Mouse (Mus musculus): ENCODE data around the gene Pex19.

The Pex19 gene

DNA sequence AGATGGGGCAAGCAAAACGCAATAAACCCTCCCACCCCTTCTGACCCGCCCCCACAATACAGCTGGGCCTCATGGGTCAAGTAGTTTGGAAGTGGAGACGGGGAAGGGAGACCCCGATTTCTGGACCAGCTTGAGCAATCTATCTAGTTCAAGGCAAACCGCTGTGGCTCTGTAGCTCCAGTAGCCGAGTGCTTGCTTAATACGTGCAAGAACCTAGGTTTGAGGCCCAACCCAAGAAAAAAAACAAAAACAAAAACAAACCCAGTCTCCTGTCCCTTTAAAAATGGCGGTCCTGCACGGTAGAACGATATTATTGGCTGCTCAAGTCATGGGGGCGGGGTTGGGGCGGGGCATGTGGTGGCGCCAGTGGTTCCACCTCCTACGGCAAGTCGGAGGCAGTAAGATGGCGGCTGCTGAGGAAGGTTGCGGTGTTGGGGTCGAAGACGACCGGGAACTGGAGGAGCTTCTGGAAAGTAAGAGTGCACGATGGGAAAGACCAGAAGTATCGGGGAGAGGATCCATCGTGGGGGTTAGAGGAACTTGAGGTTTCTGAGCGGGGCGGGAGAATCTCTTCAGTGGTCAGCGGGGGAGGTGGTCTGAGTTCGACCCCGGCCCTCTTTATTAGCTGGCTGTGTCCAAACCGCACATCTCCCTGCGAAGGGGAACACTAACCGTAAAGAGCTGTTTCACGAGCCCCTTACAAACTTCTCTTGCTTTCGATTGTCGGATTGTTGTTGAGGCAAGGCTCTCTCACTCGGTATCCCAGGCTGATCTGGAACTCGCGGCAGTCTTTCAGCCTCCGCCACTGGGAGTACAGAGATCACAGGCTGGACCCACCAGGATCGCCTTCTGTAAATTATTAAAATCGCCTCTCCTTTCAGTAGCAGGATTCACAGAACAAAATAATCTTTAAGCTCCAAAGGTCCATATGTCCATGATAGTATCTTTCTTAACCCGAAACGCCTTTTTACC lies at the start of gene Pex19:
Pex19 (plus strand) TSS at position 380 of the 972 bp plus-strand sequence.
- peak; percentile 64 for DNase-seq (ENCODE audit: low spot score)

DNA sequence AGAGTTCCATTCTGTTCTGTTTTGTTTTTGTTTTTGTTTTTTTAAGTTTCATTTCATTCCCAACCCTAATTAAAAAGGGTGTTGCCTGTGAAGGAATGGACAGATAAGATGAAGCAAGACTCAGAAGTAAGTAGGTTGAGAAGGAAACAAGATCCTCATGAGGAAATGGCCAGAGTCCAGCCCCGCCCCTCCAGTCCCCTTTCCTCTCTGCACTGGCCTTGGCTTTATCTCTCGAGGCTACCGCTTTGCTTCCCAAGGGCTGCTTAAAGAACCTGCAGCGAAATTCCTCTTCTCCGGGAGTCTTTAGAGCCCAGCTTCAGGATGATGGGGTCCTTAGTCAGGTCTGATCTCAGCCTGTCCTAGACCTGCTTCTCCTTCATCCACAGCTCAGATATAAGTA lies 48.6 kb upstream of the Pex19 start:
- no peak for DNase-seq (ENCODE audit: low spot score)

DNA sequence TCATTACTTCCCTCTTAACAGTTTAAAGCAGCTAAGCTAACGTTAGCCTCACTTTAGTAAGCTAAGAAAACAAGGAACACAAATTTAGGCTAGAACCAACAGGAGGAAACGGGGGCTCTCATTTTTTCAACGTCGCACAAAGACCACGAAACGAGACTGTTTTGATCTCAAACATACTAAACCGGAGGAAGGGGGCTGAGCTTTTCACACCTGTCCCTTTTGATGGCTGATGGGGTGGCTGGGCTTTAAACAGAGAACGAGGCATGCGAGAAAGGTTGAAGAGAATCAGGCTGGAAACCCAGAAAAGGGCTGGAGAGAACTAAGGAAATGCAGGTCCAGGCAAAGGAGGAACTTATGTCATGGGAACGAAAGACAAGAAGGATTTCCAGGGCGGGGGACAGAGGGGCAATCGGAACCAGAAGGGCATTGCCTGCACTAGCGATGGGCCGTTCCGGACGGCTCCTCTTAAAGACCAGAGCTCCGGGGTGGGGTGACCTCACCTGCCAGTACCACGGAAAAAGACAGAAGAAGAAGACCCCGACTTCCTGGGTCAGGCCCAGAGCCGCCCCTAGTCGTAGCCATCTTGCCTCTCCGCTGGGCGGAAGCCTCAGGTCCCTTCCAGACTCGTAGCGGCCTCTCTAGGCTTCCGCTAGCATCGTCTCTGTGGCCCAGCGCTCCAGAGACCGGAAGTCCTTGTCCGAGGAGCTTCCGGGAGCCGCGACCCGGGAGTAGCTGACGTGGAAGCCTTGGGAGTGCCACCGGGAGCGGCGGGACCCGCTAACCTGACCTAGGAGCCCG lies 44.3 kb upstream of the Pex19 start, which contains the start of the genes Copa and Ncstn:
Copa (plus strand) TSS at position 429 of the 798 bp plus-strand sequence.
Ncstn (minus strand) TSS at position 695 of the 798 bp plus-strand sequence.
- DNase-seq (ENCODE audit: low spot score) = peak; percentile 81

DNA sequence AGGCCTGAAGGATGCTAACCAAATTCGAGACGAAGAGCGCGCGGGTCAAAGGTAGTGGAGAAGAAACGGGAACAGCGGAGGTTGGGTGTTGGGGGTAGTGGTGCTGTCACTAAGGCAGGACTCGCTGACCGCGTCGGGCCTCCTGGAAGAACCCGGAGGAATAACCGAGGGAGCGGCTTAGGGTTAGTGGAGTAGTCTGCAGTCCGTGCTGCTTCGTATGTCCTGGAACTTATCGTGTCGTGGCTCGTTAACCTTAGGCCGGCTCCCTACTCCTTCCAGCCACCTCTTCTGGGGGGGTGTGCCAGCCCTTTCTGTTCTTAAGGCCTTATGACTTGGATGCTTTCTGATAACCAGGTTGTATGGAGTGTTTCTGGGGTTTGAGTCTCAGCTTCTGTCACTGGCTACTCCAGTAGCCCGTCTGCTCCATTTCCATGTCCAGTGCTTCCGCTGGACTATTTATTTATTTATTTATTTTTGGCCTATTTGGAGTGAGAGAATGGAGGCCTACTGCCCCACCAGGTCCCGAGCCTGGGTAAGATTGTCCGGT lies 43.6 kb upstream of the Pex19 start:
- no peak for DNase-seq (ENCODE audit: low spot score)

DNA sequence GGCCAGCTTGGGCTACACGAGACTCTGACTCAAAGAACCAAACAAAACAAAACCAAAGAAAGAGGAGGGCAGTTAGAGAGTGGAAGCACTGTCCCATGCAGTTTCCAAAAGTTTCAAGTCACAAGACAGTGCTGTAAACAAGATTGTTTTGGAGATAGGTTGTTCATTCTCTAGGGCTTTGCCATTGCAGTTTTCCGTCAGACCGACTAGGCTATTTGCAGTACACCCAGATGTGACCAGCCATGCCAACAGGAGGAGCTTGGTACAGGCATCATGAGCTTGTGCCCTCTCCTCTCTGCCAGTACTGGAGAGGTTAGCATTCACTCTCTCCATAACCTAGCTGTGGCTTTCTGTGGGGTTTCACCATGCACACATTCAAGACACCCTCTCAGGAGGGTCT lies 33.0 kb upstream of the Pex19 start:
- DNase-seq (ENCODE audit: low spot score) = no peak

DNA sequence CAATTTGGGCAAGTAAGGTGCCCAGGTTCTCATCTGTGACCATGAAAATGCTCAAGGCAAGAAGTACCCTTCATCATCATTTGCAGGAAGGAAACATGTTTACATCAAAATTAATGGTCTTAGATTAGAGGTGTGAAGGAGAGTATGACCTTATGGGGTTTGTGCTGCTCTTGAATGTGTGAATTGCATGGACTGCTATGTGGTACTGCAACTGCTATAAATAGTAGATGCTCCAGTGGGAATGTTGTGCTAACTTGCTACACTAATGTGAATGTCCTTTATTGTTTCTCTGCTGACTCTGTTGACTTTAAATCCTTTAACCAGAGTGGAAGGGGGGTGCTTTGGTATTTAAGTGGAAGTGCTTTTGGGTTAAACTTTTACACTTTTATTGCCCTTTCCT lies 32.3 kb upstream of the Pex19 start:
- DNase-seq (ENCODE audit: low spot score) = no peak

DNA sequence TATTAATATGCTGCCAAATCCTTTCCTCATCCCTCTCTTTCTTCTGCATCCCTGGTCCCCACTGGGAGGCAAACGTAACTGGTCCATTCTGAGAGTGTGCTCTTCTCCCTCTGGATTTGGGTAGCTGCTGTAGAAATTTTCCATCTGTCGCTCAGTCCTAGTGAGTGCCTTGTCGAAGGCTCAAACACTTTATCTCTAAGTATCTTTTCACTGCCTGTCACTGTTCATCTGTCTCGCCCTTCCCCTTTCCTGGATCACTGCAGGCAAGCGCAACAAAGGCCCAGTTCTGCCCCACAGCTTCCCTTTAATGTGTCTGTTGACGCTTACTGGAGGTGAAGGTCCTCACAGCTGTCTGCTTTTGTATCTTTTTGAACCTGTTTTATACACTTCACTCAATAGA lies 31.4 kb upstream of the Pex19 start:
- no peak for DNase-seq (ENCODE audit: low spot score)

DNA sequence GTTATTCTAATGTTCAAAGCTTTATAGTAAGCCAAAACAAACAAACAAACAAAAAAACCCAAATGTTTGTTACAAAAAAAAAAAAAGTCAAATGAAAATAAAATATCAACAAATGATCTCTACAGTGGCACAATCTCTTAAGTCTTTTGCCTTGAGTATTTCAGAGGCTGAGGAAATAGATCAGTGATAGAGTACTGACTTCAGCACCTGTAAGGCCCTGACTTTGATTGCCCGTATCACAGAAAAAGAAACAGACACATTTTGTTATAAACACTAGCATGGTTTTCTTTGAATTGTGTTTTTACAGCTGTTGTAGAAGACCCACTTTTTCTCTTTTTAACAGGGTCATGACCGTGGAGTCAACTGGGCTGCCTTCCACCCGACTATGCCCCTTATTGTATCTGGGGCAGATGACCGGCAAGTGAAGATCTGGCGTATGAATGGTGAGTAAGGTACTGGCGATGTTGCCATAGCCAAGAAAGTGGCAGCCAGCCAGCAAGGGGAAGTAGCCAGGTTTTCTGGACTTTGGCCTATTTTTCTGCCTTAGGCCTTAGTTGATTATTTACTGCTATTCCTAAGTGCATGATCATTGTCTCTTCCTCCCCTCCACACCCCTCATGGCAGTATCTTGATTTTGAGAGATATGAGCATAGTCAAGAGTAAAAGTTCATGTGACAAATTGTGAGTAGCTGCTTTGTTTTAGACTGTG lies 27.1 kb upstream of the Pex19 start:
- DNase-seq (ENCODE audit: low spot score) = no peak

DNA sequence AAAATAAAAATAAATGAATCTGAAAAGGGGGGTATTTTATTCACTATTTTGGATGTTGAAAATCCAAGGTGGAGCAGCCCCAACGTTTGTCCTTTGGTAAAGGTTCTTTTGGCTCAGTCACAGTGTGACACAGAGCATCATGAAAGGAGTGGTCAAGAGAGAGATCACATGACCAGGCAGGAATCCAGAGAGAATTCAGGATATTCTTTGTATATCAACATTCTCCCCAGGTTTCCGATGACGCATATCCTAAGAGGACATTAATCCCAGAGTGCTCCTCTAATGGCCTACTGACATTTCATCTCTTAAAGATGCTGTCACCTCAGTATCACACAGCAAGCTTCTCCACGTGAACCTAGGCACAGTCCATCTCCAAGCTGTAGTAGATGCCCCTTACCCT lies 22.9 kb upstream of the Pex19 start:
- no peak for DNase-seq (ENCODE audit: low spot score)

DNA sequence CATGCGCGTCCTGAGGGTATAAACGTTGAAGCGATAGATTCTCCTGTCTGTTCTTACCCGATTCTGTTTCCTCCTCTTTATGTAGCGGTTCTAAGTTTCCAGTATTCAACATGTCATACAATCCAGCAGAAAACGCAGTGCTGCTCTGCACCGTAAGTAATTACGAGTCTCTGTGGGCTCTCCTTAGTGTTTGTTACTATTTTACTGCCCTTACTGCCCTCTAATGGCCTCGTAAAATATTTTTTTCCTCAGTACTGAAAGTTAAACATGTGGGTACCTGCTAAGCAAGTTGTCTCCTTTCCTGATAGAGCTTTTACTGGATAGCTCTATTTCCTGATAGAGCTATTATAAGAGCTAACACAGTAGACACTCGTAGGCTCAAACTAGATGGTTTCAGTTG lies 21.5 kb upstream of the Pex19 start:
- no peak for DNase-seq (ENCODE audit: low spot score)

DNA sequence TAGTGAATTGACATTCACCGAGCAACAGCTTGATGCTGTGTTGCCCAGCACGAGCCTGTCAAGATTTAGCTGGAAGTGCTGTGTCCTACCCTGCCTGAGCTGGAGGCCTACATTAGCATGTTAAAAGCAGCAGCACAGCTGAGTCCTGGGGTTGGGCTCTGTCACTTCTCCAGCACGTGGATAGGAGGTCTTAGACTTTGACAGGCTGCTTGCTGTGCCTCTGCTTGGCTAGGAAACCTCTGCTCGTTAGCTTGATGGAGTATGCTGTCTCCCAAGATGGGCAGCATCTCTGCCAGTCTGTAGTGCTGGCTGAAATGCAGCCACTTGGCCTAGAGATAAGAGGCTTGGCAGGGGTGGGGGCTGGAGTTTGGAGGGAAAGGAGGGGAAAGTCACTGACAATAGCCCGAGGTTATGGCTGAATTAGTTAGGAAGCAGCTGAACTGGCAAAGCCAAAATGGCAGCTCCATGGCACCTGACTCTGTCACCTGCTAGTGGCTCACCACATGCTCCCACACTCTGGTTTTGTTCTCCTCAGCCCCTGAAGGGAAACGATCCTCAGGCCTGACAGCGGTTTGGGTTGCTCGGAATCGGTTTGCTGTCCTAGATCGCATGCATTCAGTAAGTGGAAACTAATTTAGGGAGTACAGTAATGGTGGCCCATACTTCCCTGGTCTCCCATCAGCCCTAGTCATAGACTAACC lies 18.6 kb upstream of the Pex19 start:
- no peak for DNase-seq (ENCODE audit: low spot score)

DNA sequence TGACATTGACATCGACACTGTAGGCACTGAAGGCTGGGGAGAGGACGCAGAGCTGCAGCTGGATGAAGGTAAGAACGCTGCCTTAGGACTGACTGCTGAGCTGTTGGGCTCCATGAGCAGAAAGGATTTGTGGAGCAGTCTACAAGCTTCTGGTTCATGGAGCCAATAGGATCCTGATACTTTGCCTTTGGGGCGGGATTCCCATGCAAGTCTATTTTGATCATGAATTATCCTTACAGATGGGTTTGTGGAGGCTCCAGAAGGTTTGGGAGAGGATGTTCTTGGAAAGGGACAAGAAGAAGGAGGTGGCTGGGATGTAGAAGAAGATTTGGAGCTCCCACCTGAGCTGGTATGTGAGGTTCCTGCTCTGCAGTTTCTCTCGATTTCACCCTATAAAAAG lies 9.6 kb upstream of the Pex19 start:
- DNase-seq (ENCODE audit: low spot score) = no peak

DNA sequence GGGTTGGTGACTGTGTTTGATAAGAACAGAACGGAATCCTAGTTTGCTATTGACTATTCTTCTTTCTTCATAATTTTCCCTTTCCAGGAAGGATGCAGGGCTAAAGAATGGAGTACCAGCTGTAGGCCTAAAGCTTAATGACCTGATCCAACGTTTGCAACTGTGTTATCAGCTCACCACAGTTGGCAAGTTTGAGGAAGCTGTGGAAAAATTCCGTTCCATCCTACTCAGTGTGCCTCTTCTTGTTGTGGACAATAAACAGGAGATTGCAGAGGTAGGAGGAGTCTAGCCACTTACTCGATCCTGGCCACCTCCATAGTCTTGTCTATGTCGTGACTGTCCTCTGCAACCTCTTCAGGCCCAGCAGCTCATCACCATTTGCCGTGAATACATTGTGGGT lies 7.5 kb upstream of the Pex19 start:
- no peak for DNase-seq (ENCODE audit: low spot score)

DNA sequence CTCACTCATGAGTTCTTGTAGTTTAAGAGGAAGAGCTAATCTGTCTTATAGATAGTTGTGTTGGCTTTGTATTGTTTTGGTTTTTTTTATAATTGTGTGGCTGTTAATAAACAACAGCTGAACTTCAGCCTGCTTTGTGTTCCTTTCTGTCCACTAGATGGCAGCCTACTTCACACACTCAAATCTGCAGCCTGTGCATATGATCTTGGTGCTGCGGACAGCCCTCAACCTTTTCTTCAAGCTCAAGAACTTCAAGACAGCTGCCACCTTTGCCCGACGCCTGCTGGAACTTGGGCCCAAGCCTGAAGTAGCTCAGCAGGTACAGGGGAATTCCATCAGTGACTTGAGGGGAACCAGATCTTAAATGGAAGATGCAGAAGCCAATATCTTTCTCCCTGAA lies 6.8 kb upstream of the Pex19 start:
- no peak for DNase-seq (ENCODE audit: low spot score)

DNA sequence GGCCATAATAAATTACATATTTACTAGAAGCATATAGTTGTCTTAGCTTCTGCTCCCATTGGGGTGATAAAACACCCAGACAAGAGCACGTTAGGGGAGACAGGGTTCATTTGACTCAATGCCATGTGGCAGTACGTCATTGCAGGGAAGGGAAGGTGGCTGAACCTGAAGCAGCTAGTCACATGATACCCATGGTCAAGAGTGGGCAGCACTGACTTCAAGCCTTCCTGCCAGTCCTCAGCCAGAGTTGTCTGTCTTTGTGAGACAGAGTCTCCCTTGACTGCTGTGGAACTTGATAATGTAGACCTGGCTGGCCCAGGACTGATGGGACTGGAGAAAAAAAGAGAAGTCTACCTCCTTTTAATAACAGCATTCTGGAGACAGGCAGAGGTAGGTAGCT lies 3.9 kb upstream of the Pex19 start:
- DNase-seq (ENCODE audit: low spot score) = no peak

DNA sequence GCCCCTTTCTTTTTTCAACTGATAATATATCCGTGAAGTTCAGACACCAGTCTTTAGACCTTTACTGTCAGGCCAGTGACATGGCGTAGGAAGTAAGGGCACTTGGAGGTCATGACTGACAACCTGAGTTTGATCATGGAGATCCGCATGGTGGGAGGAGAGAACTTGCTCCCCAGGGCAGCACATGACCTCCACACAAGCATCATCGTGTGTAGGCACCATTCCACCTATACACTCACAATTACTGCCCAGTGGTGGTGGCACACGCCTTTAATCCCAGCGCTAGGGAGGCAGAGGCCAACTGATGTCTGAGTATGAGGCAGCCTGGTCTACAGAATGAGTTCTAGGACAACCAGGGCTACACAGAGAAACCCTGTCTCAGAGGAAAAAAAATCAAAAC lies 2.0 kb upstream of the Pex19 start:
- no peak for DNase-seq (ENCODE audit: low spot score)

DNA sequence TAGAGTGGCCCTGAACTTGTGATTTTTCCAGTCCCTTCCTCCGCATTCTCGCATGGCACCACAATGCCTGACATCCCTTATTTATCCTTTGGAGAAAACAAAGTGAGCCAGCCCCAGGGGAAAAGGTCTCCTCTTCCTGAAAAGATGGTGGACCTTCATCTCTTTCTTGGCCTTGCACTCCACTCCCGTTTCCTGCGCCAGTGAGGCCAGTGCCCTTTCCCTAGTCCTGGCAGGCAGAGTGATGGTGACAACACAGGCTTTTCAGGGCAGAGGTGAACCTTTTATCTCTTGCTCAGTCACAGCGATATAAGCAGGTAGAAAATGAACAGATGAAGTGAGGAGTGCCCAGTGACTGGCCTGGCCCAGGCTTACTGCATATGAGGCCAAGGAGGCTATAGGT lies 932 bp downstream of the Pex19 start:
- no peak for DNase-seq (ENCODE audit: low spot score)

DNA sequence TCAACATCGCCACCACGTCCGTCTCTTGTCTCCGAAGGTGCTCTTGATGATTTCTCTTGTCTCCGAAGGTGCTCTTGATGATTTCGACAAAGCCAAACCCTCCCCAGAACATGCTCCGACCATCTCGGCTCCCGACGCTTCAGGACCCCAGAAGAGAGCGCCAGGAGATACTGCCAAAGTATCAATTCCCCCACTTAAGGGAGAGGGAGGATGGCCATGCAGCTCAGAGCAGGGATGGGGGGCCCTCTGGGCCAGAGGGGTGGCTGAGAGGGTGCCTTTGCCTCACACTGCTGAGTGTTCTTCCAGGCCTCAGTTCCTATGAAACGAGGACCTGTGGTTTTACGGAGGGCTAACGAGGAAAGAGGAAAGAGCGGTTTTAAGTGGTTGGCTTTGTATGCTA lies 2.0 kb downstream of the Pex19 start:
- no peak for DNase-seq (ENCODE audit: low spot score)

DNA sequence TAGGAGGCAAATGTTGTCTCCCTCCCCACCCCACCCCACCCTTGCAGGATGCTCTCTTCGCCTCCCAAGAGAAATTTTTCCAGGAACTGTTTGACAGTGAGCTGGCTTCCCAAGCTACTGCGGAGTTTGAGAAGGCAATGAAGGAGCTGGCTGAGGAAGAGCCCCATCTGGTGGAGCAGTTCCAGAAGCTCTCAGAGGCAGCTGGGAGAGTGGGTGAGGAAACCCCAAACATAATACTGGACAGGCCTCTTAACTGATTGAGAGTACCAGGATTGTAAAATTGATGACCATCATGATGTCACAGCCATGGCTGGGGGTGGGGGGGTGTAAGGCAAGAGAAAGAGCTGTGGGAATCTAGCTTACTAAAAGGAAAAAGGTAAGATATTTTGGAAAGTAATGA lies 2.6 kb downstream of the Pex19 start:
- no peak for DNase-seq (ENCODE audit: low spot score)

DNA sequence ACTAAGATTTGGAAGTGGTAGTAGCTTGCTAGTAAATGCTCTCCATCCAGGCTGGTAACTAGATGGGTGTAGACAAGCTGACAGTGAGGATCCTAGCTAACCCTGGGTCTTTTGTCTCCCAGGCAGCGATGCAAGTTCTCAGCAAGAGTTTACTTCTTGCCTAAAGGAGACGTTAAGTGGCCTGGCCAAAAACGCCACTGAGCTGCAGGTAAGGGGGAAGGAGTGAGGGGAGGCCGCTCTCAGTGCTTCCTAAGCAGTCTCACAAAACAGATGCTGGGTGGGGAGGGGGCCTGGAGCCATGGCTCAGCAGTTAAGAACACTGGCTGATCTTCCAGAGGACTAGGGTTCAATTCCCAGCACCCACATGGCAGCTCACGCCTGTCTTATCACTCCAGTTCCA lies 3.2 kb downstream of the Pex19 start:
- DNase-seq (ENCODE audit: low spot score) = no peak

DNA sequence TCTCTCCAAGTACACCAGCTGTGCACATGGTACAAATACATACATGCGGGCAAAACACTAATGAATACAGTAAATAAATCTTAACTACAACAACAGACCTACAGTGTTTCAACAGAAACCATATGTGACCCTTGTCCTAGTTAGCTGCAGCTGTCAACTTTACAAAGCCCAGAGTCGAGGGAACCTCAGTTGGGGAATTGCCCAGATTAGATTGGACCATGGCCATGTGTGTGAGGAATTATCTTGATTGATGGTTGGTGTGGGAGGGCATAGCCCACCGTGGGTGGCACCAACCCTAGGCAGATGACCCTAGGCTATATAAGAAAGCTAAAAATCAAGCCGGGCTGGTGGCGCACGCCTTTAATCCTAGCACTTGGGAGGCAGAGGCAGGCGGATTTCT lies 5.8 kb downstream of the Pex19 start:
- DNase-seq (ENCODE audit: low spot score) = no peak

DNA sequence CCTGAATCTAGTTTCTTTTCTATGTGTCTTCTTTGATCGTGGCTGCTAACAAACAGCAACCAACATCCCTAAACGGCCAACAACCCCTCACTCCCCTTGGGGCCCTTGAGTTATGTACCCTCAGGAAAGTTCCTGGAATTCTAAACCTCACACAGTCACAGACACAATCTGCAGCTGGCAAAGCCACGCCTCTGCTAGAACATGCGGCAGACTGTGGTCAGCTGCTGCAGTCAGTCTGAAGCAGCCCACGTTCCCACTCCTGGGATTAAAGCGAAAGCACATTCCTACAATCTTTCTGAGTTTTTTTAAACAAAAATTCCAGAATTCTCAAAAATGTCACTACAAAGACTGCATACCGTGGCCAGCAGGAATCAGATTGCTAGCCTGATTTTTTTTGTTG lies 7.0 kb downstream of the Pex19 start:
- DNase-seq (ENCODE audit: low spot score) = no peak

All from urinary bladder, postnatal 25 days (tissue).